Mouse (Mus musculus) telencephalon, adult 2 months (tissue): ENCODE measurements around the gene Rab11fip5.

ENCODE experiments used
- DNase-seq: peaks from one replicate; pipeline ENCODE4 v3.0.0-alpha.2; 2011; ENCODE audit warnings: low read depth, low spot score

Gene Rab11fip5

GRCm38 (mm10) chr6:85348133-85348532, 26.3 kb downstream of the Rab11fip5 start:
- DNase-seq = no peak

- DNase-seq = peak; percentile 83
These were observed 28.3 kb downstream of the Rab11fip5 start for GRCm38 (mm10) chr6:85346028-85346634.

DNA sequence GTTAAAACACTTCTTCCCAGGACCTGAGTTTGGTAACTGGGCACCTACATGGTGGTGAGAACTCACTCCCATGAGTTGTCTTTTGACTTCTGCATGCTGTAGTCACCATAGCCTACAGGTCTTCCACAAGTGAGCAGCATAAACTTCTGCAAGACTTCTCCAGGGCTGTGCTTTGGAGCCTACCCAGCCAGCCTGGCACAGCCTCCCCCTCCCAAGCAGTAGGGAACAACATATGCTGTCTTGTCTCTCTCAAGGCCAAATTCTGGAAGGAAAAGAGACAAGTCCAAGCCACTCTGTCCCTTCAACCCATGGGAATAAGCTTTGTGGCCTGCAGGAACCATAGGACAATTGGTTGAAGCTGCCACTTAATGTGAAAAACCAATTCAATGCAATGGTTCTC, 29.5 kb downstream of the Rab11fip5 start:
- DNase-seq = no peak

GRCm38 (mm10) chr6:85343027-85343426, 31.4 kb downstream of the Rab11fip5 start:
- DNase-seq = no peak

DNA sequence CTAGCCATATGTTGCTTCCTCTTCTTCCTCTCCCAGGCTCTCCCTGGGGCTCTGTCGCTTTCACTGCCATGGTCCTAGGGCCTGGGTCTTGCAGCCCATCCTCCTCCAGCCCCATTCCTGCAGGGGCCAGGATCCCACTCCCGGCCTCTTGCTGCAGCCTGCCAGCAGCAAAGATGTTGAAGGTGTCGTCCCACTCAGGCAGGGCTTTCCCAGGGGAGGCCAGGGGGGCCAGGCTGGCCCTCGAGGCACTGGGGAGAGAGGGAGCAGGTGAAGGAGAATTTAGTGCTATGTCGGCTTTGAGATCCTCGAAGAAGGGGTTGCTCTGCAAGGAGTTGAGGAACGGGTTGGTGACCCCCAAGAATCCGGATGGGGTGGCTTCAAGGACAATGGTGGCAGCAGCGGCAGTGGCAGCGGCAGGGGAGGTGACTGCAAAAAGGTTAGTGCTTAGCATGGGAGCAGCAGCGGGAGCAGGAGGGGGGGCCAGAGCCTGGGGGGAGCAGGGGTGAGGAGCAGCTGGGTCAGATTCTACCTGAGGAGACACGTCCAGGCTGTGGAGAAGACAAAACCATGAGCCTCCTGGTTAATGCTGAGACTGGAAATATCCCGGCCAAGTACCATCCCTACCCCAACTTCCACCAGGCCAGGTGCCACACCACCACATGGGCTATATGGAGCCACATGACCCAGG, 32.5 kb downstream of the Rab11fip5 start:
- DNase-seq = no peak

DNA sequence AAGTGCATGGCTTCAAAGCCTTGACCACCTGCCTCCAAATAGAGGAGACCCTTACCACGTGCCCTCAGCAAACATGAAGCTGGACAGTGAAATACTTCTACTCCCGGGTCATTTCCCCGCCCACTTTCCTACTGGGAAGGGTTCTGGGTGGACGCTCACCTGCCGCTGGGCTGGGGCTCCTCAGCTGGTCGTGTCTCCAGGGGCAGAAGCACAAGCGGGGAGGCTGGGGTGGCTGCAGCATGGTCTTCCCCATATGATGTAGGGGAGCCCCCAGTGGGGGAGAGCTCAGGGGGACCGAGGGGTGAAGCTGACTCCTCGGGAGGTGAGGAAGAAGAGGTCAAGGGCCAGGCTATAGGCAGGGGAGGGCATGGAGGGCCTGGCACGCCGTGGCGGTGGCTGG, 34.2 kb downstream of the Rab11fip5 start:
- no peak for DNase-seq

GRCm38 (mm10) chr6:85339273-85339901, 35.0 kb downstream of the Rab11fip5 start:
- DNase-seq = no peak

DNA sequence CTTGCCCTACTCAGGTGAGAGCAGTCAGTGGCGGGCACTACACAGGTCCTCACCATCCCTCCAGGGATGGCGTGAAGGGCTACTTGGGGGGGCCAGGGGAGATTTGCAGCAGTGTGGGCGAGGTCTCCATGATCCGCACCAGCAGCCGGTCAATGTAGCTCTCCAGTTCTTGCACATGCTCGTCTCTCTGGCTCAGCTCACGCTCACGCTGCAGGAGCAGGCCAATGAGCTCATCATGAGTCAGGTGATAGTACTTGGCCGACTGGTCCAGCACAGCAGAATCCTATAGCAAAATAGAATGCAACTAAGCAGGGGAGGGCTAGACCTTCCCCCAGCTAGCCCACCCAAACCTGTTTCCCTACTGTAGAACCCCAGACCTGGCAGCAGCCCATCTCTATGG, 37.5 kb downstream of the Rab11fip5 start:
- DNase-seq = no peak

- DNase-seq = no peak
These were observed 39.1 kb downstream of the Rab11fip5 start for GRCm38 (mm10) chr6:85335352-85335751.

DNA sequence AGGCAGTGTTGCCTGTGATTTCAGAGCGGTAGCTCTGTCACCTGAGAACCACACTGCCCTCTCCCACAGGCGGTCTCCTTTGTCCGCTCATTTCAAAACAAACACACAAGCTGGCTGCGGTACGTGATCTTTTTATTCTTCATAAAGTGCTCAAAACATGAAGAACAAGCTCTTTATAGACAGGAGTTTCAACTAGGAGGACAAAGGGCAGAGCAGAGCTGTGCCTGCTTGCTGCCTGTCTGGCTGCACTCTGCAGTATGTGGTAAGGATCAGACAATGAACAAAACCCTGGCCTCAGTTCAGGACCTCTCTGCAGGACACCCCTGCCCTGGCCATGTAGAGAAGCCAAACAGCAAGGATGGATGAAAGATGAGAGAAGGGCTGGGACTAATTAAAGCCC, 39.6 kb downstream of the Rab11fip5 start:
- DNase-seq = no peak

GRCm38 (mm10) chr6:85334251-85334650, 40.2 kb downstream of the Rab11fip5 start:
- no peak for DNase-seq

DNA sequence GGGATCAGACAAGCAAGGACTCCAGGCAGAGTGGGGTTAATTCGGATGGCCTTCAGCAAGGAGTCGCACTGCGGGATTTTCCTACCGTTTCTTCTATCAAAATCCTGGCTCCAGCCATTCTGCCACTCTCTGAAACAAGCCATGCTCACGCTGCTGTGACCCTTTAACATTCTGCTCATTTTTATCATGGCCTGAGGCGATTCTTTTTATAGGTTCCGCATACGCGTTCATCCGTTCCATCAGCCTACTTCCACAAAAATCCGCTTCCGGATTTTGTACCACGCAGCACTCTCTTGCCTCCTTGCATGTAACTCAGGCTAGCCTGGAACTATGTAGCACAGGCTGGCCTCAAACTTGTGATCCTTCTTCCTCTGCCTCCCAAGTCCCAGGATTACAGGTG, 40.7 kb downstream of the Rab11fip5 start:
- DNase-seq = peak; percentile 65

DNA sequence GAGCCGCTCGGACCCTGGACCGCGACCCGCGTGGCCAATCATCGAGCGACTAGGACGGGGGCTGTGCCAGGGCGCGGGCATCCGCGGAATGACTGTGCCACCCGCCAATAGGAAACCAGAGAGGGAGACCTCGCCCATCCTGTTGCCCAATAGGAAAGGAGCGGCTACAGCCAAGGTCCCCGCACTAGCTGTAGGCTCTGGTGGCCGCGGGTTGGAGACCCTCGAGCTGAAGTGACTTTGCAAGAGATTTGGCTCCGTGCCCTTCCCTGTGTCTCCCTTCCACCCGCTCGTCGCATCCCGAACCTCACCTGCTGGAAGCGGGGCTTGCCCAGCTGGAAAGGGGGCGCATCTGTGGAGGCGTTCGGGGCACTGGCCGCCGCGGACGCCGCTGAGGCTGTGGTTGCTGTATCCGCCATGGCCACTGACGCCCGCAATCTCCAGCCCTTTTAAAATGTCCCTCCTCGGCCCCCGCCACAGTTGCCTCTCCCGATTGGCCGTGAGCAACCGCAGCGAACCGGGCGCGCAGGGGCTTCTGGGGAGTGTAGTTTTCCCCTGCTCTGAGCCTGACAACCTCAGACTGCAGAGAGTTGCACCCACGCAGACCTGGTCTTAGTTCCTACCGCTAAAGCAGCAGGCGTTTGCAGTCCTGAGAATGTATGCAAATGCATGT, 41.3 kb downstream of the Rab11fip5 start, which contains the start of gene Sfxn5:
Gene Sfxn5, minus strand, starts transcription at position 423 of the 670 bp plus-strand sequence.
- DNase-seq = peak; percentile 97

GRCm38 (mm10) chr6:85332351-85332999, 42.0 kb downstream of the Rab11fip5 start:
- DNase-seq = no peak

DNA sequence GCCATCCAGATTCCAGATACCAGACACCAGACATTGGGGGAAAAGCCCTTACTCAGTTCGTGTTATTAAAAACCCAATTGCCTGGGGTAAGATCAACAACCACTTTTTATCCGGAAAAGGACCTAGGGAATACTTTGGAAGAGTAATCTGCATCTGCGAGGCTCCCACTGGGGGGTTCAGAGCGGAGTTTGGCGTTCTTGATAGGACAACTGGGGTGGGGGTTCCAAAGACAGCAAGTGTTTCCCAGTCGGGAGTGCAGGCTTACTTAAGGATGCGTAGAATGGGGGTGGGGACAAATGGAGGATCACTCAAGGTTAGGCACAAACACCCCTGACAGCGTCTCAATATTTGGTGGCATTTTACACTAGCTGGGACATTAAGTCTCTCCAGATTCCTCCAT, 42.7 kb downstream of the Rab11fip5 start:
- DNase-seq = no peak

- DNase-seq = no peak
These were observed 43.2 kb downstream of the Rab11fip5 start for GRCm38 (mm10) chr6:85331221-85331735.

- no peak for DNase-seq
These were observed 44.7 kb downstream of the Rab11fip5 start for GRCm38 (mm10) chr6:85329666-85330185.

DNA sequence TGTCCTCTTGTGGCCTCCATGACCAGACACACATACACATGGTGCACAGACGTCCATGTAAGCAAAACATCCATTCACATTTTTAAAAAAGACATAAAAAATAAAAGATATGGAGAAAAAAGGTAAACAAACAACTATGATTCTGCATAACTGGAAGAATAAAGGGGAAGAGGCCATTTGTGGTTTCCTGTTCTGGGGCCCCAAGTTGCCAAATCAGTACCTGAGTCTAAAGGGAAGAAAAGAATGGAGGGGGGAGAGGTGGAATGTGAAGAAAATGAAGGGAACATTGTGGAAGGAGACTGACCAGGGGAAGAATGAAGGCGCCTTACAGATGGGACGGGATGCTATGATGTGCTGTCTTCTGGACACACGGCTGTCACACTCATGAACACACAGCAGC, 47.9 kb downstream of the Rab11fip5 start:
- no peak for DNase-seq

DNA sequence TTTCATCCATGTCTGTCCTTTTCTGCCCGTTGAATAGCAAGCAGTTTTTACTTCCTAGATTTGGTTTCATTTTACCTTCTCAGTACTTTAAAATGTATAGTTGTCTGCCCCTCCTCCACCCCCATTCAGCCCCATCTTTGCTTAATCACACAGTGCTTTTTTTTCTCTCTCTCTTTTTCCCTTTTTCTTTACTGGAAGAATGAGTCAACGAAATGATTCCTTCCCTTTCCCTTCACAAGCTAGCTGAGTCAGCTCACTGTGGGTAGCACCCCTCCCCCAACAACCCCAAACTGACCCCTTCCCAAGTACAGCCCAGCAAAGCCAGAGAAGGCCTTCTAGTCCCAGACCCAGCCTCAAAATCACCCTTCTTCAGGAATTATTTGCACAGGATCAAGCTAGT, 49.3 kb downstream of the Rab11fip5 start:
- DNase-seq = no peak

DNA sequence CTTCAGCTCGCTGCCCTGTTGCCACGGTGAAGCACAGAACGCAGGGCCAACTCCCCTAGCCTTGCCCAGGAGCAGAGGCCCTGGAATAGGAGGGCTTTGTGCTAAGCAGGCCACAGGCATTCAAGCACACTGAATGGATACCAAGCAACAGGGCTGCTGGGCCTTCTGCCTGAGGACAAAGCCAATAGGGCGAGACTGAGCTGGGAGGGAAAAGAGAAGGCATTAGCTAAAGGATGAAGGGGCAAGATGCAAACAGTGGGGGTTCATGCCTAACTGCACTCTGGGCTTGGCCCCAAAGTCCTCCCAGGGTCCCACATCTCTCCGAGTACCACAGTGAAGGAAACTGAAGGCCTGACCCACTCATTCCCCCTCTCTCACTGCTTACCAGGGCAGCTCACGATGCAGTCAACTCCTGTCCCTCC, 54.0 kb downstream of the Rab11fip5 start:
- no peak for DNase-seq

DNA sequence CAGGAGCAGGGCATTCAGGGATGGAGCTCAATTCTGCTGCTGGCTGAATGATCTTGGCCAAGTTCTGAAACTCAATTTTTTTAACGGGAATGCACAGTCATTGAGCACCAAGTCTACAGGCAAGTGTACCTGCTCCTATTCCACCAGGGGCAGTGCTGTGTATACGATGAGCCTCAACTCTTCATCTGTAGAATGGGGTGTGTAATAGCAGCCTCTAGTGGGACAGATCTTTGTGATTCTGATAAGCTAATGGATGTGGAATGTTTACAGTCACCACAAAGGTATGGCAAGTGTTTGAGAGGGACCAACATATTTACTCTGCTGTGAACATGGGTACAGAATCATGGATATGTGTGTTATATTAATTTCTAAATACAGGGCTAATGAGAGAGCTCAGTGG, 58.2 kb downstream of the Rab11fip5 start:
- DNase-seq = no peak
